Mouse (Mus musculus): ENCODE measurements around the gene Krt8. TPM values are rescaled to one million over a fixed set of nuclear protein-coding genes. Genes with fewer than 3 reads are reported as not detected.
A peak's percentile ranks its signal among the peaks of the same experiment; 100 is the strongest.

The Krt8 gene
- polyA plus RNA-seq, 1 experiment from 2014 or later: 193 TPM

GRCm38 (mm10) chr15:101983315-101983948 is 20.9 kb downstream of the Krt8 start:
- peak overlapping the region; percentile 50 for H3K4me3 ChIP-seq
- H3K27ac ChIP-seq: peak overlapping the region; percentile 75
- no peaks in the 10 kb centered on the region for H3K9me3 ChIP-seq
- H3K27me3 ChIP-seq (ENCODE audit: insufficient read depth, poor library complexity, severe bottlenecking): no peaks in the 10 kb centered on the region
- DNase-seq (ENCODE audit: low spot score): no peak
- no peaks in the 10 kb centered on the region for H3K36me3 ChIP-seq
- H3K4me1 ChIP-seq: peaks cover 19% of the 10 kb centered on the region
- 74% methylated on average over 13 of the region's 13 CpGs for WGBS

DNA sequence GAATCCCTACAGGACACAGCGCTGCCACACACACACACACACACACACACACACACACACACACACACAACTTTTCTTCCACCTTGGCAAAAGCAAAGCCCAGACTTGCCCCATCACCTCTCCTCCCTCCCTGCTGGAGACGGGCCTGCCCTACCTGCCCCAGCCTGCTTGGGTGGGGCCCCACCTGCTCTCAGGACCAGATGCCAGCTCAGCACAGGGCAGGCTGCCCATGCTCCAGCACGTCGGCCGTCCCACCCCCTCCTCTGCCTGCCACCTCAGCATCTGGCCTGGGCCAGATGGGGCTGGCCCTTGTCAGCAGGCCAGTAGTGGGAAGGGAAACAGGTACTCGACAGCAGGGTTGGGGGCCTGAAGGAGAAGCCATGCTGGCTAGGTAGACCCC is 23.4 kb downstream of the Krt8 start:
- no peaks in the 10 kb centered on the region for H3K9me3 ChIP-seq
- H3K27ac ChIP-seq: peak overlapping the region; percentile 47; the same call in 1 of the 2 replicates
- peaks cover 42% of the 10 kb centered on the region for H3K4me1 ChIP-seq
- no peak for DNase-seq (ENCODE audit: low spot score)
- peaks cover 3% of the 10 kb centered on the region; the same call in 1 of the 2 replicates for H3K27me3 ChIP-seq (ENCODE audit: insufficient read depth, poor library complexity, severe bottlenecking)
- 58% methylated on average over 6 of the region's 6 CpGs for WGBS
- no peaks in the 10 kb centered on the region for H3K36me3 ChIP-seq
- H3K4me3 ChIP-seq: no peak overlapping the region

GRCm38 (mm10) chr15:101977043-101977726 is 27.1 kb downstream of the Krt8 start:
- Histone ChIP-seq H3K27me3 (ENCODE audit: insufficient read depth, poor library complexity, severe bottlenecking) (peaks cover 35% of the 10 kb centered on the region), H3K36me3 (no peaks in the 10 kb centered on the region), H3K4me3 (peak overlapping the region; percentile 61), H3K9me3 (no peaks in the 10 kb centered on the region), H3K4me1 (peaks cover 32% of the 10 kb centered on the region), H3K27ac (peak overlapping the region; percentile 93)
- DNase-seq (ENCODE audit: low spot score): peak; percentile 92
- 3% methylated on average over 39 of the region's 39 CpGs for WGBS

- WGBS: 54% methylated on average over 3 of the region's 3 CpGs
- Histone ChIP-seq H3K9me3 (no peaks in the 10 kb centered on the region), H3K27me3 (ENCODE audit: insufficient read depth, poor library complexity, severe bottlenecking) (peaks cover 40% of the 10 kb centered on the region), H3K27ac (peak overlapping the region; percentile 93), H3K4me1 (peaks cover 32% of the 10 kb centered on the region), H3K36me3 (no peaks in the 10 kb centered on the region), H3K4me3 (peak overlapping the region; percentile 61)
- no peak for DNase-seq (ENCODE audit: low spot score)
Observed at GRCm38 (mm10) chr15:101976641-101977040, 27.6 kb downstream of the Krt8 start.

- peaks cover 47% of the 10 kb centered on the region for H3K27me3 ChIP-seq (ENCODE audit: insufficient read depth, poor library complexity, severe bottlenecking)
- H3K4me3 ChIP-seq: no peak overlapping the region
- WGBS: 56% methylated on average over 5 of the region's 5 CpGs
- DNase-seq (ENCODE audit: low spot score): no peak
- H3K36me3 ChIP-seq: no peaks in the 10 kb centered on the region
- H3K27ac ChIP-seq: peak overlapping the region; percentile 64
- H3K4me1 ChIP-seq: peaks cover 32% of the 10 kb centered on the region
- H3K9me3 ChIP-seq: no peaks in the 10 kb centered on the region
Observed at GRCm38 (mm10) chr15:101976023-101976422, 28.3 kb downstream of the Krt8 start.

- no peak overlapping the region for H3K4me3 ChIP-seq
- H3K36me3 ChIP-seq: no peaks in the 10 kb centered on the region
- no peaks in the 10 kb centered on the region for H3K9me3 ChIP-seq
- H3K27ac ChIP-seq: peak overlapping the region; percentile 37; the same call in 1 of the 2 replicates
- no peak for DNase-seq (ENCODE audit: low spot score)
- 62% methylated on average over 16 of the region's 16 CpGs for WGBS
- peaks cover 48% of the 10 kb centered on the region for H3K27me3 ChIP-seq (ENCODE audit: insufficient read depth, poor library complexity, severe bottlenecking)
- peaks cover 34% of the 10 kb centered on the region for H3K4me1 ChIP-seq
Observed at GRCm38 (mm10) chr15:101974083-101974845, 30.0 kb downstream of the Krt8 start.

GRCm38 (mm10) chr15:101973414-101974077 is 30.7 kb downstream of the Krt8 start:
- Histone ChIP-seq H3K27me3 (ENCODE audit: insufficient read depth, poor library complexity, severe bottlenecking) (peaks cover 48% of the 10 kb centered on the region), H3K4me3 (no peak overlapping the region), H3K27ac (no peak overlapping the region), H3K9me3 (no peaks in the 10 kb centered on the region), H3K4me1 (peaks cover 34% of the 10 kb centered on the region), H3K36me3 (no peaks in the 10 kb centered on the region)
- 16% methylated on average over 15 of the region's 15 CpGs for WGBS
- peak; percentile 95 for DNase-seq (ENCODE audit: low spot score)

- WGBS: 3% methylated on average over 3 of the region's 6 CpGs
- Histone ChIP-seq H3K27ac (no peak overlapping the region), H3K27me3 (ENCODE audit: insufficient read depth, poor library complexity, severe bottlenecking) (peaks cover 42% of the 10 kb centered on the region)
Observed at GRCm38 (mm10) chr15:101970536-101970935, 33.7 kb downstream of the Krt8 start.

DNA sequence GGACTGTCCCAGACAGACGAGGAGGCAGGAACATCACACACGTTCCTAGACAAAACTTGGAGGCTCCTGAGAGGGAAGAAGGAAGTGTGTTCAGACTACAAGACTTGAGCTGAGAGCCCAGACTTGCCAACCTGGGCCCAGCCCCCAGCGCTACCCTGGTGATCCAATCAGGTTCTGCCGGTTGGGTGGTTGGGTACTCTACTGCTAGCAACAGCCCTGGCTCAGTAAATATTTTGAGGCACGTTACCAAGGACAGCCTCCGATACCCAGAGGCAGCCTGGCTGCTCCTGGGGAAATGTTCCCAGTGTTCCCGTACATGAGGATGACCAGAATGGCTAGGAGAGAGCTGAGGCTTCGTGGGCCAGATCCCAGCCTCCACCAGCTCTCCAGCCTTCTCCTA is 37.5 kb downstream of the Krt8 start:
- WGBS: 73% methylated on average over 8 of the region's 8 CpGs
- no peaks in the 10 kb centered on the region for H3K9me3 ChIP-seq
- no peak overlapping the region for H3K27ac ChIP-seq
- H3K4me3 ChIP-seq: no peak overlapping the region
- H3K4me1 ChIP-seq: peaks cover 7% of the 10 kb centered on the region
- no peaks in the 10 kb centered on the region for H3K36me3 ChIP-seq
- DNase-seq (ENCODE audit: low spot score): no peak
- H3K27me3 ChIP-seq (ENCODE audit: insufficient read depth, poor library complexity, severe bottlenecking): peaks cover 10% of the 10 kb centered on the region

More at GRCm38 (mm10) chr15:101970536-101970935, 33.7 kb downstream of the Krt8 start:
- Histone ChIP-seq H3K4me3 (no peak overlapping the region), H3K36me3 (no peaks in the 10 kb centered on the region), H3K4me1 (peaks cover 10% of the 10 kb centered on the region), H3K9me3 (no peaks in the 10 kb centered on the region)
- peak; percentile 83 for DNase-seq (ENCODE audit: low spot score)

- Histone ChIP-seq H3K27me3 (ENCODE audit: insufficient read depth, poor library complexity, severe bottlenecking) (peaks cover 14% of the 10 kb centered on the region; the same call in 1 of the 2 replicates), H3K36me3 (no peaks in the 10 kb centered on the region), H3K27ac (no peak overlapping the region), H3K4me1 (no peaks in the 10 kb centered on the region), H3K9me3 (no peaks in the 10 kb centered on the region), H3K4me3 (no peak overlapping the region)
- whole genome bisulfite sequencing: 84% methylated on average over 3 of the region's 3 CpGs
- no peak for DNase-seq (ENCODE audit: low spot score)
Observed at GRCm38 (mm10) chr15:101958891-101959290, 45.4 kb downstream of the Krt8 start.

- no peaks in the 10 kb centered on the region for H3K4me1 ChIP-seq
- H3K36me3 ChIP-seq: no peaks in the 10 kb centered on the region
- H3K9me3 ChIP-seq: no peaks in the 10 kb centered on the region
- H3K27ac ChIP-seq: no peak within 1 kb of the TSS
- WGBS: 81% methylated on average over 9 of the region's 9 CpGs
- H3K27me3 ChIP-seq (ENCODE audit: insufficient read depth, poor library complexity, severe bottlenecking): peaks cover 24% of the 10 kb centered on the region
- no peak for DNase-seq (ENCODE audit: low spot score)
- no peak within 1 kb of the TSS for H3K4me3 ChIP-seq
Observed at GRCm38 (mm10) chr15:101954187-101954586, 50.1 kb downstream of the Krt8 start, which contains the start of gene Krt78. Gene Krt78 (minus strand): TSS chr15:101954287.

GRCm38 (mm10) chr15:101952733-101953474 is 51.4 kb downstream of the Krt8 start:
- Histone ChIP-seq H3K9me3 (no peaks in the 10 kb centered on the region), H3K27ac (no peak overlapping the region), H3K36me3 (no peaks in the 10 kb centered on the region), H3K27me3 (ENCODE audit: insufficient read depth, poor library complexity, severe bottlenecking) (peaks cover 36% of the 10 kb centered on the region), H3K4me3 (no peak overlapping the region), H3K4me1 (no peaks in the 10 kb centered on the region)
- DNase-seq (ENCODE audit: low spot score): no peak
- WGBS: 72% methylated on average over 7 of the region's 7 CpGs
